Mouse (Mus musculus) gonadal fat pad, adult 2 months (tissue): Measurements from ENCODE around the gene Tspan5. TPM values are rescaled to one million over a fixed set of nuclear protein-coding genes. Genes with fewer than 3 reads are reported as not detected.

Experiments used
- DNase-seq: peaks from one replicate; pipeline ENCODE4 v3.0.0-alpha.2; 2012; ENCODE audit warnings: low read depth
- polyA plus RNA-seq: library from polyadenylated mRNA; depleted of rRNA; stranded (reverse); fragments of >200 nt; gene quantifications from 2 replicates; pipeline ENCODE4 v1.2.3, GENCODE M21; 2012

Gene Tspan5
- polyA plus RNA-seq, 1 experiment: 29.1 TPM

GRCm38 (mm10) chr3:138771549-138772333, 29.7 kb downstream of the Tspan5 start:
- no peak for DNase-seq

- DNase-seq: no peak
Measured at GRCm38 (mm10) chr3:138773871-138774606, 32.0 kb downstream of the Tspan5 start.

- no peak for DNase-seq
Measured at GRCm38 (mm10) chr3:138774607-138774943, 32.6 kb downstream of the Tspan5 start.

GRCm38 (mm10) chr3:138775926-138776715, 34.1 kb downstream of the Tspan5 start:
- no peak for DNase-seq

- no peak for DNase-seq
Measured at GRCm38 (mm10) chr3:138781492-138781891, 39.5 kb downstream of the Tspan5 start.

- no peak for DNase-seq
Measured at GRCm38 (mm10) chr3:138783859-138784640, 42.1 kb downstream of the Tspan5 start.

- no peak for DNase-seq
Measured at GRCm38 (mm10) chr3:138784641-138785025, 42.6 kb downstream of the Tspan5 start.

- DNase-seq: no peak
Measured at GRCm38 (mm10) chr3:138787758-138788488, 45.9 kb downstream of the Tspan5 start.

- DNase-seq: no peak
Measured at GRCm38 (mm10) chr3:138788489-138788850, 46.5 kb downstream of the Tspan5 start.

- DNase-seq: no peak
Measured at GRCm38 (mm10) chr3:138789275-138789674, 47.3 kb downstream of the Tspan5 start.

- no peak for DNase-seq
Measured at GRCm38 (mm10) chr3:138794533-138794932, 52.5 kb downstream of the Tspan5 start.

GRCm38 (mm10) chr3:138795951-138796350, 54.0 kb downstream of the Tspan5 start:
- DNase-seq: no peak

GRCm38 (mm10) chr3:138796583-138796982, 54.6 kb downstream of the Tspan5 start:
- DNase-seq: no peak

GRCm38 (mm10) chr3:138800664-138801411, 58.8 kb downstream of the Tspan5 start:
- DNase-seq: no peak

GRCm38 (mm10) chr3:138801661-138802060, 59.7 kb downstream of the Tspan5 start:
- DNase-seq: no peak

- DNase-seq: no peak
Measured at GRCm38 (mm10) chr3:138802722-138803443, 60.9 kb downstream of the Tspan5 start.

- no peak for DNase-seq
Measured at GRCm38 (mm10) chr3:138803444-138804085, 61.6 kb downstream of the Tspan5 start.

GRCm38 (mm10) chr3:138804104-138805048, 62.4 kb downstream of the Tspan5 start:
- DNase-seq: no peak
